Mouse (Mus musculus) 3T3-L1 (cell line): ENCODE results near the gene Npb.
"Not testable (repeated sequence)": the region's sequence is repeated elsewhere in the genome, so short reads cannot be mapped to it uniquely, and the experiment has no call there.

ENCODE experiments used
- DNase-seq: peaks from one replicate; pipeline ENCODE4 v3.0.0-alpha.2; 2015; ENCODE audit warnings: low read depth, low spot score

Gene Npb

GRCm38 (mm10) chr11:120579316-120580107 is 28.8 kb upstream of the Npb start:
- DNase-seq, result peak; percentile 82

- no peak for DNase-seq
These were observed 28.1 kb upstream of the Npb start for GRCm38 (mm10) chr11:120580190-120580589.

GRCm38 (mm10) chr11:120580871-120581331 is 27.4 kb upstream of the Npb start:
- DNase-seq, result peak; percentile 50

GRCm38 (mm10) chr11:120581490-120582267 is 26.6 kb upstream of the Npb start, which contains the start of gene Arhgdia:
TSS of gene Arhgdia (minus strand) at chr11:120581624.
- DNase-seq, result peak; percentile 74

GRCm38 (mm10) chr11:120582268-120582981 is 25.9 kb upstream of the Npb start:
- peak; percentile 67 for DNase-seq

GRCm38 (mm10) chr11:120582982-120583293 is 25.3 kb upstream of the Npb start:
- not testable (repeated sequence) for DNase-seq

- no peak for DNase-seq
These were observed 24.3 kb upstream of the Npb start for GRCm38 (mm10) chr11:120583937-120584336.

GRCm38 (mm10) chr11:120588531-120588930 is 19.7 kb upstream of the Npb start:
- DNase-seq, result no peak

- DNase-seq, result peak; percentile 41
These were observed 10.7 kb upstream of the Npb start for GRCm38 (mm10) chr11:120597240-120598235.

GRCm38 (mm10) chr11:120598283-120598989 is 9.8 kb upstream of the Npb start, which contains the start of the genes Alyref and Anapc11:
TSS of gene Alyref (minus strand) at chr11:120598365.
TSS of gene Anapc11 (plus strand) at chr11:120598421.
- peak; percentile 92 for DNase-seq

- DNase-seq, result peak; percentile 18
These were observed 9.2 kb upstream of the Npb start for GRCm38 (mm10) chr11:120598990-120599549.

GRCm38 (mm10) chr11:120600716-120601115 is 7.6 kb upstream of the Npb start:
- no peak for DNase-seq

- no peak for DNase-seq
These were observed 4.7 kb upstream of the Npb start for GRCm38 (mm10) chr11:120603545-120603944.

GRCm38 (mm10) chr11:120605667-120606066 is 2.6 kb upstream of the Npb start:
- no peak for DNase-seq

- DNase-seq, result no peak
These were observed 1.5 kb upstream of the Npb start for GRCm38 (mm10) chr11:120606764-120607163.

- no peak for DNase-seq
These were observed 973 bp downstream of the Npb start for GRCm38 (mm10) chr11:120609250-120609649.

GRCm38 (mm10) chr11:120610477-120611046 is 2.3 kb downstream of the Npb start:
- DNase-seq, result no peak

GRCm38 (mm10) chr11:120612763-120613162 is 4.5 kb downstream of the Npb start:
- peak; percentile 75 for DNase-seq

GRCm38 (mm10) chr11:120613481-120613972 is 5.2 kb downstream of the Npb start:
- DNase-seq, result no peak
